25 mouse cellular contexts compared by ENCODE assay signal in the genomic region with DNA sequence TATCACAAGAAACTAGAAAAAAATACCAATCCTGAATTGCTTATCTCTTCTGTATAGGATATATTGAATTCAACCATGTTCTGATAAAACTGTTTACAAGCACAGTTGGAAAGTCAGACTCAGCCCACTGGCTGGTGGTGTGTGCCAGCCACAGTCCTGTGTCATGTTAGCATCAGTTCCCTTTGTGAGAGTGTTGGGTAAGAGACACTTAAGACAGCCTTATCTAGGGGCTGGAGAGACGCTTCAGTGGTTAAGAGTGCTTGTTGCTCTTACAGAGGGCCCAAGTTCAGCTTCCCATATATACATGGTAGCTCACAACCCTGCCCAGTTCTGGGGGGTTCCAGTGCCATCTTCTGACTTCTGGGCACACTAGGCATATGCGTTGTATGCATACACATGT.
"Had no signal": no experiment of that assay in that cellular context is flagged by ENCODE, and none has a peak within 500 bp of the region (broad histone marks: within the 10 kb centered on the region; RNA-seq: fewer than 3 reads in every experiment).

No protein-coding gene starts in this region.

- ATAC-seq: forebrain, postnatal 0 days; hindbrain, postnatal 0 days; intestine, embryonic 16.5 days had no signal

- H3K9me3 ChIP-seq: heart, embryonic 13.5 days; heart, embryonic 15.5 days; hindbrain, embryonic 13.5 days; hindbrain, embryonic 15.5 days; kidney, embryonic 15.5 days; limb, embryonic 10.5 days; limb, embryonic 12.5 days had no signal

- H3K4me2 ChIP-seq: heart, embryonic 11.5 days; heart, embryonic 13.5 days; heart, embryonic 15.5 days; hindbrain, embryonic 13.5 days; hindbrain, embryonic 15.5 days; kidney, embryonic 15.5 days; limb, embryonic 12.5 days had no signal

- H3K36me3 ChIP-seq: heart, embryonic 15.5 days; hindbrain, embryonic 15.5 days; kidney, embryonic 15.5 days; limb, embryonic 12.5 days had no signal

- H3K27me3 ChIP-seq: heart, embryonic 13.5 days; heart, embryonic 15.5 days; hindbrain, embryonic 15.5 days; kidney, embryonic 15.5 days had no signal

- H3K27ac ChIP-seq: heart, adult 2 months; heart, embryonic 13.5 days; heart, embryonic 15.5 days; hindbrain, embryonic 13.5 days; hindbrain, embryonic 15.5 days; hindbrain, postnatal 0 days; kidney, embryonic 15.5 days; kidney, postnatal 0 days; layer of hippocampus, adult 2 months; left cerebral cortex, adult 2 months; limb, embryonic 10.5 days; limb, embryonic 12.5 days had no signal

- H3K9ac ChIP-seq: forebrain, postnatal 0 days; heart, embryonic 13.5 days; heart, embryonic 15.5 days; hindbrain, embryonic 13.5 days; hindbrain, embryonic 15.5 days; kidney, embryonic 15.5 days; limb, embryonic 12.5 days had no signal

- DNase-seq: forebrain, postnatal 0 days; gastrocnemius, postnatal 14 days; gastrocnemius, postnatal 36 days; heart, adult 11 months; heart, adult 2 months; heart, postnatal 14 days; heart, postnatal 36 days; kidney, adult 11 months; kidney, adult 2 months; kidney, adult 9 months; kidney, postnatal 25 days; kidney, postnatal 4 days had no signal

- H3K4me3 ChIP-seq: heart, adult 2 months; heart, embryonic 13.5 days; heart, embryonic 15.5 days; hindbrain, embryonic 13.5 days; hindbrain, embryonic 15.5 days; kidney, embryonic 15.5 days; layer of hippocampus, adult 2 months; left cerebral cortex, adult 2 months; limb, embryonic 10.5 days; limb, embryonic 12.5 days had no signal
